Mouse (Mus musculus): ENCODE data around the gene Cttnbp2nl.
A peak's percentile ranks its signal among the peaks of the same experiment; 100 is the strongest.

DNA sequence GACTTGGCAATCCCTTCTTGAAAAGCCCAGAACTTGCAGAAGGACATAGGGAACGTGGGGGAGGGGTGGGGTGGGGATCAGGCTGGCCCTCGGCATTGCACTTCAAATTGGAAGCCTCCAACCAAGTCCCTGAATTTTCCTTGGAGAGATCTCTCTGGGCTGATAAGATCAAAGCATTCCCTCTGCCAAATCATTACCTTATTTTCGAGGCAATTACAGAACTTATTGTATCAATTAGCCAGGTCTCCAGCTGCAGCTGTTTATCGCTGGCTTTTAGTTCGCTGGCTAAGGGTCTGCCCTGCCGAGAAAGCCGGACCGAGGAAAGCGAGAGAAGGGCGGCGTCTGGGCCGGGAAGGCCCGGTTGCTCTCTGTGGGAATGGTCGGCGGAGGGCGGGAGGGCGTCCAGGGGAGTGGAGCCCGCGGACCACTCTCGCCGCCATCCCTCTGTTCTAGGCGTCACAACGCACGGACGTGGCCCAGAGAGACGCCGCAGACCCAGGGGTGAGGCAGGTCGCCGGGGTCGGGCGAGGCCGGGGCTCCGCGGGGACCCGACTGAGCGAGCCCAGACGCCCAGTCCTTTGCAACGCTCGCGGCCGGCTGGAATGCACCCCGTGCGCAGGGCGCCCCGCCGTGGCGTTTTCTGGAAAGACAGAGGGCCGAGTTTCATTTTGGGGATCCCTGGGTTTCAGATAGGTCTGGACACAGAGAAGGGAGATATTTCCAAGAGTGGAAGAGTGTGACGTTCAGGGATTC is 85.2 kb downstream of the Cttnbp2nl start:
- TF ChIP-seq USF2 (IDR thresholded peaks at IDR 0.05; ENCODE audit: borderline replicate concordance in 1 of 2, insufficient read depth in 1 of 2, low read depth in 1 of 2, low read length in 2 of 2) (no peak), MAFK (IDR thresholded peaks at IDR 0.05; ENCODE audit: borderline replicate concordance, low read depth, low read length) (no peak), JUND (IDR thresholded peaks at IDR 0.05; ENCODE audit: low read depth, low read length) (no peak), POLR2A (IDR thresholded peaks at IDR 0.05; ENCODE audit: control insufficient read depth in 1 of 2, insufficient read depth in 1 of 2, low read depth in 1 of 2, low read length in 2 of 2, poor library complexity in 1 of 2) (0 out of 4 replicates have a peak, but pooled peaks of 1 of the 2 experiments have one; percentile 44), ZNF384 (IDR thresholded peaks at IDR 0.05; ENCODE audit: low read depth, low read length) (no peak), ZC3H11A (IDR thresholded peaks at IDR 0.05; ENCODE audit: low read depth, low read length) (peak; percentile 50; the same call in 1 of the 2 replicates), RAD21 (IDR thresholded peaks at IDR 0.05; ENCODE audit: low read depth, low read length) (peak; percentile 68), USF1 (IDR thresholded peaks at IDR 0.05; ENCODE audit: low read depth, low read length) (no peak), E2F4 (IDR thresholded peaks at IDR 0.05; ENCODE audit: borderline replicate concordance, low read depth, low read length) (no peak), EP300 (IDR thresholded peaks at IDR 0.05; ENCODE audit: low read depth in 1 of 2, low read length in 2 of 2) (no peak), CTCF (IDR thresholded peaks at IDR 0.05 in 2 of 3, conservative IDR thresholded peaks at IDR 0.05 in 1 of 3; ENCODE audit: control insufficient read depth in 1 of 3, insufficient read depth in 1 of 3, low read depth in 2 of 3, low read length in 3 of 3, poor library complexity in 1 of 3, severe bottlenecking in 1 of 3) (peak; percentile 39 to 80 (median 69)), ETS1 (IDR thresholded peaks at IDR 0.05; ENCODE audit: low read depth, low read length) (no peak), CHD2 (IDR thresholded peaks at IDR 0.05; ENCODE audit: low read length) (no peak)
